Mouse (Mus musculus) naive thymus-derived CD4-positive, alpha-beta T cell, adult 2 months (primary cell): ENCODE results near the gene Gale.

ENCODE experiments used
- DNase-seq: peaks from one replicate; pipeline ENCODE4 v3.0.0-alpha.2; 2011; ENCODE audit warnings: low read depth

The Gale gene

DNA sequence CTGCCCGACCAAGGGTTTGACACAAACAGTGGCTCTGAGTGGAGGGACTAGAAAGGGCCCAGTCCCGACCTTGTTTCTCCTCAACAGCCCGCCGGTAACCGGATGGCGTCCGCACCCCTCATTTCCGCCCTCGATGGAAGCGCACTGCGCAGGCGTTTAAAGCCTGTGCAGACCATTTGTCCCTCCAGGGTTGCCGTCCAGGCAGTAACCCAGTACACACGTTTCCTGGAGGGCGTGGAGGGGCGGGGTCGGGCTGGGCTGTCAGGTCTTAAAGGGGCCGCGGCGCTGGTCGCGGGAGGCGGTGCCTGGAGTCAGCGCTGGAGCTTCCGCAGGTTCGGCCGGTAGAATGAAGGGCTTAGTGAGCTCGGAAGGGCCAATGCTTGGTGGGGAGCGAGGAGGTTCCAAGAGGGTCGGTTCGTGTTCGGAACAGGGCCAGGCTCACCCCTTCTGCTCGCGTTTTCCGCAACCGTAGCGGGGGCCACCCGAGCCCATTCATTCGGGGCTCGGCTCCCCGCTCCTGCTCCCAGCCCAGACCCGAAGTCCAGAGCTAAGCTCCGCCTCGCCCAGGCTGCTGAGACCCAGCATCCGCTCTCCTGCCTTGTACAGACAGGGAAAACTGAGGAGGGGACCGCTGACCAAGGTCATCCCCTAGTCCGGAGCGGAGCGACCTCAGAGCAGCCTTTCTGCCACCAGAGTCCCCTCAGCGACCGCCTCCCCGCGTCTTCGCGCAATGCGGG, at the start of gene Gale:
Gene Gale (plus strand): TSS at position 271 of the 737 bp plus-strand sequence.
- DNase-seq = peak; percentile 97

DNA sequence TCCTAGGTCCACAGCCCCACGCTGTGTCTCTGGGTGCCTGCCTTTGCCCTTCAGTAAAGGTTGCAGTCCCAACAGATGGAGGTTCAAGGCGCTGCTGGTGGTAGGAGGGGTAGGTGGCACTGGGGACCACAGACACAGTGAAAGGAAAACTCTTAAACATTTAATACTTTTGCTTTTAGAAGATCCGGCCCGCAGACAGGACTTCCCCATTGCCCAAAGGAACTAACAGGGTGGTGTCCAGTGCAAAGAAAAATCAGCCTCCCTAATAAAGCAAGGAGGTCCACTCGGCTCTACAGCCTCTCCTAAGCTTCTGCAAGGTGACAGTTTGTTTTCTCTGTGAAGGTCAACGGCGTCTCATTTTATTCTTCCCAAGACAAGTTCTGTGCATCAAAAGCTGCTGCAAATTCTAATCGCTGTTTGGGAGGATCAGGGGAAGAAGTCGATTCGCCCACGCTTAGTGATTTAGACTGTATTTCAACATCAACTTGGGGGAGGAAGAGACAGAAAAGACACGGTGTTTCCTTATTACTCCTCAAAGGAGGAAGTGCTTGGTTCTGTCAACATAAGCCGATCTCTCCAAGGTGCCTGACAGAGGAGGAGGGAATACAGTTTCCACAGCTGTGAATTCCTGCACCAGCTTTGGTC, 44.8 kb upstream of the Gale start:
- peak; percentile 32 for DNase-seq

- DNase-seq = no peak
These were observed 44.3 kb upstream of the Gale start for GRCm38 (mm10) chr4:135919280-135919639.

- peak; percentile 98 for DNase-seq
These were observed 43.0 kb upstream of the Gale start, which contains the start of gene Fuca1 for GRCm38 (mm10) chr4:135920304-135921241. Fuca1 (plus strand) TSS chr4:135920735.

GRCm38 (mm10) chr4:135921257-135922120, 42.0 kb upstream of the Gale start:
- peak; percentile 37 for DNase-seq

DNA sequence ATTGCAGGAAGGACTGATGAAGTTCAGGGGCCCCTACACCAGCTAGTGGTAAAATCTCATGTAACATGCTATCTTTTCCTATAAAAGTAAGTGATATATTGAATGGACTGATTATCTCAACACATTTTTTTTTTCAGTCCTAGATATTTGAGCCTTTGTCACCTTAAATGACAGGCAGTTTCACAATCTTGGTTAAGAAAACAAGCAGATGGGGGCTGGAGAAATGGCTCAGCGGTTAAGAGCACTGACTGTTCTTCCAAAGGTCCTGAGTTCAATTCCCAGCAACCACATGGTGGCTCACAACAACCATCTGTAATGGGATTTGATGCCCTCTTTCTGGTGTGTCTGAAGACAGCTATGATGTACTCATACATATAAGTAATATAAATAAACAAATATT, 41.3 kb upstream of the Gale start:
- no peak for DNase-seq

DNA sequence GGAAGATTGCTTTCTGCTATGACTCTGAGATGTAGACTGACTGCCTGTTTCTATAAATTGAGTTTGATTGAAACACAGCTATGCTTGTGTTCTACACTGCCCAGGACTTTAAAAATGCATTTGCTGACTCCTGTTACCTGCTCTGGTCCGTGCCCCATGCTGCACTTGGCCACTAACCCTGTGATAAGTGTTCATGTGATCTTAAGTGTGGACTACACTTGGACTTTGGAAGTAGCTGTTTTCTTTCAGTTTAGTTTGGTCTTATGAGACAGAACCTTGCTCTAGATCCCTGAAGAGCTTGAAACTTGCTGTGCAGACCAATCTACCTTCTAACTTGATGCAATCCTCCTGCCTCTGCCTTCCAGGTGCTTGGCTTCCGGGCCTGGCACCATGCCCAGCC, 39.1 kb upstream of the Gale start:
- no peak for DNase-seq

DNA sequence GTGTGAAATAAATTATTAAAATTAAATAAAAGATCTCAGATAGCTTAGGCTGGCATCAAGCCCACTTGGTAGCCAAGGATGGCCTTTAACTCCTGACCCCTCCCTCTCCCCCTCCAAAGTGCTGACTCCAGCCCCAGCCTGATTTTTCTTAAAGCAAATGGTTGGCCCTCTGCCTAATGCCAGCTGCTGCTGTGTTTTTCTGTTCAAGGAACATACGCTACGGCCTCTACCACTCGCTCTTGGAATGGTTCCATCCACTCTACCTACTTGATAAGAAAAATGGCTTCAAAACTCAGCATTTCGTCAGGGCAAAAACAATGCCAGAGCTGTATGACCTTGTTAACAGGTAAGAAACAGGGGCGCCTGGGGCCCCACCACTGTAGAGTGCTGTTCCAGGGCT, 38.2 kb upstream of the Gale start:
- DNase-seq = no peak

DNA sequence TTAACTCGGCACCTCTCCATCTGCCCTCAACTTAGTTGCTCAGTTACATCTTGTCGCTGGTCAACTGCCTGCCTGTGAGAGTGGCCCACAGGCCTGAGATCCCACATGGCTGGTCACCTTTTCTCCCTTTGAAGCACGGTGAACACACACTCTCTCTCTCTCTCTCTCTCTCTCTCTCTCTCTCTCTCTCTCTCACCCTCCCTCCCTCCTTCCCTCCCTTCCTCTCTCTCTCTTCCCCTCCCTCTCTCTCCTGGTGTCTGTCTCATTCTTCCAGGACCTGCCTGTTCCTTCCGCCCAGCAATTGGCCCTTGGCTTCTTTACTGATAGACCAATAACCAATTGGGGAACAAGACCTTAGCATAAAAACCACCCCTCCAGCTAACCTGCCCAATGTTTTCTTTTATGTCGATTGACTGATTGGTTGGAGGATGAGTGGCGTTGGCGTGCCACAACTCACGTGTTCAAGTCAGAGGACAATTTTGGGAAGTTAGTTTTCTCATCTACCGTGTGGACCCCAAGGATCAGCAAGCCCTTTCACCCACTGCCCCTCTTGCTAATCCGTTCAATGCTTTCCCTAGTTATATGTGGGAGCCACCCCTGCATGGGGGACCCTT, 37.2 kb upstream of the Gale start:
- no peak for DNase-seq

DNA sequence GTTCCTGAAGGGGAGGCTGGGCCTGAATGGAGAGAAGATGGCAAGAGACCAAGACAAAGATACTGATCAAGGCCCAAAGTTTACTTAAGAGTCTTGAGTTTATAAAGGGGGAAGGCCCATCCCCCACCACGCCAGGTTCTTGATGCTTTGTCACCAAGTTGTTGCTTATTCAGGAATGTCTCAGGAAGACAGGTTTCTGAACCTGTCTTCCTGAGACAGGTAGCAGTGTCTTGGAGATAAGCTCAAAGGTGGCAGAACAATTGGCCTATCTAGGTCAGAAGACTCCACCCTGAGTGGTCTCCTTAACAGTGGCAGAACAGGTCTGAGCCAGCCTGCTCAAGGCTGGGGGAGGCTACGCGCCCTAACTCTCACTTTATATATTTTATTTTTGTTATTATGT, 36.7 kb upstream of the Gale start:
- DNase-seq = no peak

- no peak for DNase-seq
These were observed 35.2 kb upstream of the Gale start for GRCm38 (mm10) chr4:135928376-135928775.

- DNase-seq = no peak
These were observed 34.1 kb upstream of the Gale start for GRCm38 (mm10) chr4:135929405-135929804.

GRCm38 (mm10) chr4:135929828-135930227, 33.7 kb upstream of the Gale start:
- no peak for DNase-seq

- DNase-seq = no peak
These were observed 33.3 kb upstream of the Gale start for GRCm38 (mm10) chr4:135930239-135930638.

GRCm38 (mm10) chr4:135931832-135932231, 31.7 kb upstream of the Gale start:
- DNase-seq = peak; percentile 73

- DNase-seq = no peak
These were observed 28.6 kb upstream of the Gale start for GRCm38 (mm10) chr4:135934708-135935500.

DNA sequence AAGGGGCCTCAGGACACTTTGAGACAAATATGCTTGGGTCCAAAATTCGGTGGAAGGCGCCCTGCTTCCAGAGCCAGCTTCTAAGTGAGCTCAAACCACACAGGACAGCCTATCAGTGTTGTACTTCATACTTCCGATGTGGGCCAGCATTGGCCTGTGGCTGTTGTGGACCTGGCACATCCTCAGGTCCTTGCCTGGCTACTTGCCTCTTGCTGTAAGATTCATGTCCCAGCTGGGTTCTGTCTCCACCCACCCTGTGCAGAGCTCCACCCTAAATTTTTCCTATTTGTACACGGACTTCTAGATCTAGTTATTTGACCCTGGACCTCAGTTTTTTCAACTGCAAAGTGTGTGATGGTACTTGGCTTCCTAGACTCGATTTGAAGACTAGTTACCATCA, 28.0 kb upstream of the Gale start:
- DNase-seq = no peak

DNA sequence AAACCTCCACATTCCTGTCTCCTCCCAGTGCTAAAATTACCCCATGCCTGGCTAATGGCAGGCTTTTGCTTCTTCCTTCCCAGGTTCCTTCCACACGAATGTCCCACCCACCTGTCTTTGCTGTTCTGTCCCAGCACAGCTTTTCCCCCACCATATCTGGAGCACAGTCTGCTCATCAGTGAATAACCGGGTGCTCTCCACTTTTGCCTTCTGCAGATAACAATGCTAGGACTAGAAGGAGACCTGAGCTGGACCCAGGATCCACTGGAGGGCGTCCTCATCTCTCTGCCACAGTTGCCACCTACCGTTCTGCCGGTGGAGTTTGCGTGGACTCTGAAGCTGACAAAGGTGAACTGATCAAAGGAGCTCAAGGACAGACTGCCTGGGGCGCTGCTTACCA, 24.7 kb upstream of the Gale start:
- no peak for DNase-seq

- DNase-seq = peak; percentile 57
These were observed 22.5 kb upstream of the Gale start for GRCm38 (mm10) chr4:135941026-135941425.

DNA sequence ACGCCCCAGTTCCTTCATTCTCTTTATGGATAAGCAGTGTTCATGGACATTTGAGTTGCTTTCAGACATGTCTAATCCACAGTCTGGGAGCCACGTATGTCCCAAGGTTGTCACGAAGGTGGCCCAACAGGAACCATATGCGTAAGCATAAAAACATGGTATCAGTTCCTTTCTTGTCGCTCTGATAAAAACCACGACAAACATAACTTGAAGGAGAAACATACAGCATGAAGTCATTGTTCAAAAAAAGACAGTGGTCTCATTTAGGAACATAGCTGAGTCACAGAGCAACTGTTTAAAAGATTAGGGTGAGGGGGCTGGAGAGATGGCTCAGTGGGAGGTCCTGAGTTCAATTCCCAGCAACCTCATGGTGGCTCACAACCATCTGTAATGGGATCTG, 21.3 kb upstream of the Gale start:
- no peak for DNase-seq
